Comparison of ENCODE assay signal across 8 mouse cellular contexts in genomic region chr2:181496831-181497547, GRCm38 (mm10). TPM values are rescaled to one million over a fixed set of nuclear protein-coding genes. Genes with fewer than 3 reads are reported as not detected.
DNase-seq lines count a peak whose midpoint lies in the region; ATAC-seq lines count a peak whose summit lies in the region.

TSS of gene Tpd52l2 (plus strand) at chr2:181497142.

- peak; percentile 97 for ATAC-seq in intestine, embryonic 14.5 days (replicated peaks; ENCODE audit: low FRiP score, low TSS enrichment, low read depth)

- H3K9me3 ChIP-seq in intestine, embryonic 14.5 days (ENCODE audit: control insufficient read depth, low read length), result no peaks in the 10 kb centered on the region

- H3K27me3 ChIP-seq in intestine, embryonic 14.5 days (replicated peaks; ENCODE audit: control insufficient read depth, insufficient read depth, low read length), result no peaks in the 10 kb centered on the region

- under 1% methylated on average over 46 of the region's 46 CpGs for WGBS in intestine, embryonic 14.5 days

- H3K4me1 ChIP-seq in intestine, embryonic 14.5 days (replicated peaks; ENCODE audit: control insufficient read depth, insufficient read depth, low read length), result peaks cover 14% of the 10 kb centered on the region

- DNase-seq in adrenal gland, adult 18-20 months (ENCODE audit: low spot score in 2 of 2), result peak; percentile 78 to 80
- peak; percentile 97 for DNase-seq in embryo, embryonic 11 days
- peak; percentile 93 for DNase-seq in gastrocnemius, postnatal 25 days
- DNase-seq in intestine, embryonic 14.5 days (ENCODE audit: low spot score), result peak; percentile 92
- DNase-seq in left cerebral cortex, postnatal 14 days (ENCODE audit: low spot score in 2 of 2), result peak; percentile 95 to 96
- DNase-seq in mesoderm, embryonic 11.5 days (ENCODE audit: low read depth, low spot score), result peak; percentile 97
- peak; percentile 90 to 94 for DNase-seq in right cerebral cortex, postnatal 36 days (ENCODE audit: low spot score in 2 of 2)
- peak; percentile 96 for DNase-seq in yolk sac, embryonic 10.5 days (ENCODE audit: low spot score)

- peak within 1 kb of the TSS; percentile 99 for H3K4me3 ChIP-seq in intestine, embryonic 14.5 days (ENCODE audit: low read depth, low read length)

- intact Hi-C loops in left cerebral cortex, postnatal 14 days (cut with DNase I), result loop anchor here (5.0 kb wide), 2 partner anchors 85 to 105 kb away; no protein-coding TSS in a partner anchor

- H3K4me2 ChIP-seq in intestine, embryonic 14.5 days (ENCODE audit: low read length), result peak within 1 kb of the TSS; percentile 90

- H3K27ac ChIP-seq in intestine, embryonic 14.5 days (ENCODE audit: low read depth), result peak within 1 kb of the TSS; percentile 96

- H3K9ac ChIP-seq in intestine, embryonic 14.5 days (ENCODE audit: low read length), result peak within 1 kb of the TSS; percentile 92

- H3K36me3 ChIP-seq in intestine, embryonic 14.5 days (ENCODE audit: control insufficient read depth, insufficient read depth, low read length), result peaks cover 30% of the 10 kb centered on the region

RNA-seq across cellular contexts. Expression of gene Tpd52l2, which starts in this region (rescaled TPM):
- total RNA-seq in adrenal gland, adult 18-20 months (2021), result 100 to 1,000 TPM in 1 of 2 experiments, 10 to 100 TPM in 1; 96.6 to 100 TPM
- total RNA-seq in gastrocnemius, postnatal 25 days (2021), result 10 to 100 TPM; 46.1 to 48.2 TPM
- 152 and 172 TPM in 2 replicates for polyA plus RNA-seq in intestine, embryonic 14.5 days (2014; fragmentation: Nextera tagmentation; extraction: Ambion mirVana)
- 10 to 100 TPM; 69.5 to 74.8 TPM for total RNA-seq in left cerebral cortex, postnatal 14 days (2021)

Comparison
In these comparisons a context has a peak if more than half of its experiments do, and no peak if none do; other contexts are left out.
1. Peak in every context shown above with its lines: DNase-seq, ATAC-seq, H3K4me3 ChIP-seq and H3K27ac ChIP-seq.